Mouse (Mus musculus): ENCODE results near the gene Kcnip3. TPM values are rescaled to one million over a fixed set of nuclear protein-coding genes. Genes with fewer than 3 reads are reported as not detected.

Kcnip3 gene
- total RNA-seq (2021): 10 to 100 TPM; 53.9 to 57.9 TPM
- long read RNA-seq, transcript Kcnip3-203 (9 exons, 2,732 nt): major isoform, 29 of 48 reads
- long read RNA-seq, transcript Kcnip3-201 (9 exons, 2,728 nt): minor isoform, 6 of 48 reads
- long read RNA-seq, partial matches to known transcripts: 4 of 48 reads
- long read RNA-seq, other reads (novel, unspliced or antisense): 8 of 48 reads

GRCm38 (mm10) chr2:127522006-127522441, at the start of gene Kcnip3:
TSS of gene Kcnip3 (minus strand) at chr2:127522094.
- DNase-seq (ENCODE audit: low spot score in 2 of 2): peak; percentile 69 to 80

- DNase-seq (ENCODE audit: low spot score in 2 of 2): peak; percentile 98
These were observed 37.4 kb upstream of the Kcnip3 start for GRCm38 (mm10) chr2:127559070-127559966.

GRCm38 (mm10) chr2:127551078-127551477, 29.2 kb upstream of the Kcnip3 start:
- DNase-seq (ENCODE audit: low spot score in 2 of 2): peak; percentile 55 to 74

- DNase-seq (ENCODE audit: low spot score in 2 of 2): no peak
These were observed 28.6 kb upstream of the Kcnip3 start for GRCm38 (mm10) chr2:127550446-127550845.

- DNase-seq (ENCODE audit: low spot score in 2 of 2): no peak
These were observed 27.8 kb upstream of the Kcnip3 start for GRCm38 (mm10) chr2:127549711-127550110.

- no peak for DNase-seq (ENCODE audit: low spot score in 2 of 2)
These were observed 26.6 kb upstream of the Kcnip3 start for GRCm38 (mm10) chr2:127548342-127549074.

GRCm38 (mm10) chr2:127541697-127542096, 19.8 kb upstream of the Kcnip3 start:
- DNase-seq (ENCODE audit: low spot score in 2 of 2): no peak

GRCm38 (mm10) chr2:127541185-127541584, 19.3 kb upstream of the Kcnip3 start, which contains the start of gene Prom2:
TSS of gene Prom2 (minus strand) at chr2:127541467.
- no peak for DNase-seq (ENCODE audit: low spot score in 2 of 2)

- peak in 1 of 2 experiments; percentile 34 for DNase-seq (ENCODE audit: low spot score in 2 of 2)
These were observed 17.6 kb upstream of the Kcnip3 start for GRCm38 (mm10) chr2:127539494-127539893.

- no peak for DNase-seq (ENCODE audit: low spot score in 2 of 2)
These were observed 15.7 kb upstream of the Kcnip3 start for GRCm38 (mm10) chr2:127537548-127537947.

GRCm38 (mm10) chr2:127535363-127535762, 13.5 kb upstream of the Kcnip3 start:
- peak in 1 of 2 experiments; percentile 18 for DNase-seq (ENCODE audit: low spot score in 2 of 2)

GRCm38 (mm10) chr2:127532379-127532778, 10.5 kb upstream of the Kcnip3 start:
- no peak for DNase-seq (ENCODE audit: low spot score in 2 of 2)

GRCm38 (mm10) chr2:127531592-127531991, 9.7 kb upstream of the Kcnip3 start:
- no peak for DNase-seq (ENCODE audit: low spot score in 2 of 2)

- DNase-seq (ENCODE audit: low spot score in 2 of 2): no peak
These were observed 8.5 kb upstream of the Kcnip3 start for GRCm38 (mm10) chr2:127530418-127530817.

- DNase-seq (ENCODE audit: low spot score in 2 of 2): no peak
These were observed 3.3 kb upstream of the Kcnip3 start for GRCm38 (mm10) chr2:127525004-127525775.

- DNase-seq (ENCODE audit: low spot score in 2 of 2): peak in 1 of 2 experiments; percentile 65
These were observed 2.2 kb upstream of the Kcnip3 start for GRCm38 (mm10) chr2:127523950-127524729.

- DNase-seq (ENCODE audit: low spot score in 2 of 2): peak; percentile 59 to 70
These were observed 505 bp downstream of the Kcnip3 start for GRCm38 (mm10) chr2:127521172-127522005.

- DNase-seq (ENCODE audit: low spot score in 2 of 2): no peak
These were observed 1.8 kb downstream of the Kcnip3 start for GRCm38 (mm10) chr2:127520123-127520522.

GRCm38 (mm10) chr2:127519308-127519707, 2.6 kb downstream of the Kcnip3 start:
- no peak for DNase-seq (ENCODE audit: low spot score in 2 of 2)

Measured in layer of hippocampus, postnatal 10 days (tissue).